Mouse (Mus musculus): ENCODE measurements at regions not wholly inside any gene's neighbourhood (a gene's known extent, or its start where the extent isn't known, plus 50 kb on each side); places are given as distances from the start of the nearest gene placed in this dataset.
A peak's percentile ranks its signal among the peaks of the same experiment; 100 is the strongest.

GRCm38 (mm10) chr1:81850462-81851144 is 382.3 kb upstream of the Gm9747 start:
- DNase-seq (ENCODE audit: low read depth), result peak; percentile 79
- TF ChIP-seq POLR2A (IDR thresholded peaks at IDR 0.05; ENCODE audit: borderline replicate concordance, extremely low read depth, insufficient read depth, insufficient read length, poor library complexity, severe bottlenecking), result no peak
- TF ChIP-seq CTCF (IDR thresholded peaks at IDR 0.05; ENCODE audit: borderline replicate concordance, extremely low read depth, insufficient read depth, insufficient read length), result no peak

DNA sequence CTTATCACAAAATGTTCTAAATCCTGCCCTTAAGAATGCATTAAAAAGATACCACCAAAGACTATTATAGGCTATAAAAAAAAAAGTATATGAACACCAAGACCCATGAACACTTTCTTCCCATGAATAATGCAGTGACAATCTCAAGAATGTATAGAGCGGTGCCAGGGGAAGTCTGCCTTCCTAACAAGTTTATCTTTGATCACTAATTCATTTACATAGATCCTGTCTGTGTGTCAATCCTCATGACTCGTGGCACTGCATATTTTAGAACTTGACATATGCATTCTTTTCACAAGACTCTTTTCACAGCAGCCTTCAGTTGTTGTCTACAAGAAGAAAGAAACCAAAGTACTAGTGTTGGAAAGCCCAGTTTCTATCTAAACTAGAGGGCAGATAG is 373.4 kb upstream of the Gm9747 start:
- DNase-seq (ENCODE audit: low read depth), result peak; percentile 62
- TF ChIP-seq POLR2A (IDR thresholded peaks at IDR 0.05; ENCODE audit: borderline replicate concordance, extremely low read depth, insufficient read depth, insufficient read length, poor library complexity, severe bottlenecking) (no peak), CTCF (IDR thresholded peaks at IDR 0.05; ENCODE audit: borderline replicate concordance, extremely low read depth, insufficient read depth, insufficient read length) (no peak)

GRCm38 (mm10) chr1:81864571-81864970 is 368.3 kb upstream of the Gm9747 start:
- TF ChIP-seq POLR2A (IDR thresholded peaks at IDR 0.05; ENCODE audit: borderline replicate concordance, extremely low read depth, insufficient read depth, insufficient read length, poor library complexity, severe bottlenecking) (no peak), CTCF (IDR thresholded peaks at IDR 0.05; ENCODE audit: borderline replicate concordance, extremely low read depth, insufficient read depth, insufficient read length) (no peak)
- no peak for DNase-seq (ENCODE audit: low read depth)

GRCm38 (mm10) chr1:81886940-81887531 is 345.9 kb upstream of the Gm9747 start:
- no peak for TF ChIP-seq CTCF (IDR thresholded peaks at IDR 0.05; ENCODE audit: borderline replicate concordance, extremely low read depth, insufficient read depth, insufficient read length)
- TF ChIP-seq POLR2A (IDR thresholded peaks at IDR 0.05; ENCODE audit: borderline replicate concordance, extremely low read depth, insufficient read depth, insufficient read length, poor library complexity, severe bottlenecking), result no peak
- no peak for DNase-seq (ENCODE audit: low read depth)

- DNase-seq (ENCODE audit: low read depth), result no peak
- TF ChIP-seq CTCF (IDR thresholded peaks at IDR 0.05; ENCODE audit: borderline replicate concordance, extremely low read depth, insufficient read depth, insufficient read length) (no peak), POLR2A (IDR thresholded peaks at IDR 0.05; ENCODE audit: borderline replicate concordance, extremely low read depth, insufficient read depth, insufficient read length, poor library complexity, severe bottlenecking) (no peak)
These were observed 335.7 kb upstream of the Gm9747 start for GRCm38 (mm10) chr1:81897241-81897640.

DNA sequence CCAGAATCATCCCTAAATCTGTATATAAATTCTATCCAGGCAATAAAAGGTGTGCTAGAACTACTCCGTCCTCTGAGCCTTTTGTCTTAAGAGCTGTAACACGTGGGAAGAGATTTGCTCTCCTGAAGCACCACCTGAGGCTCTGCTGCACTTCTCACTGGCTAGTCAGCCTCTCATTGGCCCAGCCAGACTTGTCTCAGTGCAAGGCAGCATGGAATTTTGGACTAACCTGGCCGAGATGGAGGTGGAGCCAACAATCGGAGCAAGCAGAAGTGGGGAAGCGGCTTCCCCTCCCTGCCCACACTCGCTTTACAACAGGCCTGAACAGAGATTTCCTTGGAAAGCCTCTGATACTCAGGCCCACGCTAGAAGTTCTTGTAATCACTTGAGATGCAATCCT is 332.1 kb upstream of the Gm9747 start:
- no peak for TF ChIP-seq CTCF (IDR thresholded peaks at IDR 0.05; ENCODE audit: borderline replicate concordance, extremely low read depth, insufficient read depth, insufficient read length)
- no peak for TF ChIP-seq POLR2A (IDR thresholded peaks at IDR 0.05; ENCODE audit: borderline replicate concordance, extremely low read depth, insufficient read depth, insufficient read length, poor library complexity, severe bottlenecking)
- DNase-seq (ENCODE audit: low read depth), result no peak

- no peak for TF ChIP-seq POLR2A (IDR thresholded peaks at IDR 0.05; ENCODE audit: borderline replicate concordance, extremely low read depth, insufficient read depth, insufficient read length, poor library complexity, severe bottlenecking)
- no peak for TF ChIP-seq CTCF (IDR thresholded peaks at IDR 0.05; ENCODE audit: borderline replicate concordance, extremely low read depth, insufficient read depth, insufficient read length)
- peak; percentile 13 for DNase-seq (ENCODE audit: low read depth)
These were observed 328.9 kb upstream of the Gm9747 start for GRCm38 (mm10) chr1:81904056-81904455.

DNA sequence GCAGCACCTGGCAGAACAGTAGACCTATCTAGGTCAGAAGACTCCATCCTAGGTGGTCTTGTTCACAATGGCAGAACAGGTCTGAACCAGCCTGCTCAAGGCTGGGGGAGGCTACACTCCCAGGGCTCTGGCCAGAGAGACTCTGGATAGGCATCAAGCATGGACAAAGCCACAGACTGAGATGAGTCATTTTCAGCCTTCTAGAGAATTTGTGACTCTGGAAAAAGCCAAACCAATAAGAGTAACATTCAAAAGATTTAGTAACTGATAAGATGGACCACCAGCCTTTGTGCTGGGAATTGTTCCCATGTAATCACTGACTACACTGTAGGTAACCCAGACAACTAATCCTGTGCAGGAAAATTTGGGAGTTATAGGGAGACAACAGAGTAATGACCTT is 320.3 kb upstream of the Gm9747 start:
- DNase-seq (ENCODE audit: low read depth), result no peak
- TF ChIP-seq CTCF (IDR thresholded peaks at IDR 0.05; ENCODE audit: borderline replicate concordance, extremely low read depth, insufficient read depth, insufficient read length), result no peak
- TF ChIP-seq POLR2A (IDR thresholded peaks at IDR 0.05; ENCODE audit: borderline replicate concordance, extremely low read depth, insufficient read depth, insufficient read length, poor library complexity, severe bottlenecking), result no peak

DNA sequence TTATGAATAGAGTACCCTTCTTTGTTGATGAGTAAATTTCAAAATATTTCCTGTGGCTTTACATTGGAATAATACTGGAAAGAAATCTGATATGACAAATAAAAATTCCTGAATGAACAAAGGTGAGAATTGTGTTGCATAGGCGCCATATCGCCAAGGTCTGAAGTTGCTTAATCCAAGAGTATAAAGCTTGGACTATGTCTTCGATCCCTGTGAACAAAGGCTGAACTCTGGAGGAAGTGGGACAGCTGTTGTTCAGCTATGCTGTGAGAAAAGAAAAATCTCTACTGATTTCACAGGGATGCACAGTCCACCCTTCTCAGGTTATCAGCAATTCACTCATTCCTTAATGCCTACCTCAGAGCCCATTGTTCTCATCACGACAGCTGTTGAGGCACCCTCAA is 319.3 kb upstream of the Gm9747 start:
- DNase-seq (ENCODE audit: low read depth), result no peak
- no peak for TF ChIP-seq CTCF (IDR thresholded peaks at IDR 0.05; ENCODE audit: borderline replicate concordance, extremely low read depth, insufficient read depth, insufficient read length)
- no peak for TF ChIP-seq POLR2A (IDR thresholded peaks at IDR 0.05; ENCODE audit: borderline replicate concordance, extremely low read depth, insufficient read depth, insufficient read length, poor library complexity, severe bottlenecking)

DNA sequence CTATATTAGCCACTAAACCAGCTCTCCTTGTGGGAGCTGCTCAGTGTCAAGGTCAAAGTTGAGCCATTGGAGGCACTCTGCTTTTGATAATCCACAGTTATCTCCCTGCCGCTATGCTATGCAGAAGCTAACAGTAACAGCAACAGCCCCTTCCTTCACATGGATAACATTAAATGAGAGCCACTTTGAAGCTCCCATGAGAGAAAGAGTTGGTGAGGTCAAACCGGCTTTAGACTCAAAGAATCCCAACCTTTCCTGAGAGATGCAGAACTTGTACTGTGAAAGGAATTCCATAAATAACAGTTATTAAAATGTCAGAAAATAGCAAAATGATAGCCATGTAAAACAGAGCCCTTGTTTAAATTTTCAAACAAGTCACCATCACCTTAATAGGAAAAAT is 316.1 kb upstream of the Gm9747 start:
- TF ChIP-seq CTCF (IDR thresholded peaks at IDR 0.05; ENCODE audit: borderline replicate concordance, extremely low read depth, insufficient read depth, insufficient read length) (no peak), POLR2A (IDR thresholded peaks at IDR 0.05; ENCODE audit: borderline replicate concordance, extremely low read depth, insufficient read depth, insufficient read length, poor library complexity, severe bottlenecking) (no peak)
- DNase-seq (ENCODE audit: low read depth), result no peak

GRCm38 (mm10) chr1:81927721-81928120 is 305.2 kb upstream of the Gm9747 start:
- TF ChIP-seq POLR2A (IDR thresholded peaks at IDR 0.05; ENCODE audit: borderline replicate concordance, extremely low read depth, insufficient read depth, insufficient read length, poor library complexity, severe bottlenecking) (no peak), CTCF (IDR thresholded peaks at IDR 0.05; ENCODE audit: borderline replicate concordance, extremely low read depth, insufficient read depth, insufficient read length) (no peak)

GRCm38 (mm10) chr1:81933064-81933463 is 299.8 kb upstream of the Gm9747 start:
- peak; percentile 30 for DNase-seq (ENCODE audit: low read depth)
- TF ChIP-seq CTCF (IDR thresholded peaks at IDR 0.05; ENCODE audit: borderline replicate concordance, extremely low read depth, insufficient read depth, insufficient read length), result no peak
- no peak for TF ChIP-seq POLR2A (IDR thresholded peaks at IDR 0.05; ENCODE audit: borderline replicate concordance, extremely low read depth, insufficient read depth, insufficient read length, poor library complexity, severe bottlenecking)

More at GRCm38 (mm10) chr1:81927721-81928120, 305.2 kb upstream of the Gm9747 start:
- no peak for DNase-seq (ENCODE audit: low read depth)
